9 mouse cellular contexts compared by ENCODE assay signal in the genomic region with DNA sequence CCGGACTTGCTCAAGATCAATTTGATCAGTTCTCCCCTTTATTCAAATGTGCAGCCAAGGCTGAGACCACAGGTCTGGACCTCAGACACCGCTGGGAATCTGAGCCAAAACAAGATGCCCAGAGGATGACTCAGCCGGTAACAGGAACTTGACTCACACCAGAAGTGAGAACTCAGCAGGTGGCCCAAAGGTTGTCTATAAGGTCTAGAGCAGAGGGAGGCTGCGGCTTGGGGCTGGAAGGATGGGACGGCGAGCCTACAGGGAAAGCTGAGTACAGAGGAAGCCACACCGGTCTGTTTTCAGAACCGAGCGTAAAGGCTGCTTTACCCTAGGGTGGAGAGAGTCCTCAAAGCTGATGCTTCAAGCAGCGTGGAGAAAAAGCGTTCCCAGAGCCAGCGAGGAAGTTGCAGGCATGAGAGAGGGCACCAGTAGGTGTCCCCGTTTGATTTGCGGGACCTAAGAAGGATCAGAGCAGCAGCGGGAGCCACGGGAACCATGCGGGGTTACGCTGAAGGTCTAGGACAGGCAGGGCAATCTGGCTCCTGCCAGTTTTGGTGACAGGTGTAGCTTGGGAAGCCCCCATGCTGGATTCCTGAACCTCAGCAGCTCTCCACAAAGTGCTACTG. TPM values are rescaled to one million over a fixed set of nuclear protein-coding genes. Genes with fewer than 3 reads are reported as not detected.
A peak's percentile ranks its signal among the peaks of the same experiment; 100 is the strongest.
DNase-seq lines count a peak whose midpoint lies in the region; ATAC-seq lines count a peak whose summit lies in the region.
"Had no signal": no experiment of that assay in that cellular context is flagged by ENCODE, and none has a peak within 500 bp of the region (broad histone marks: within the 10 kb centered on the region; RNA-seq: fewer than 3 reads in every experiment).

No protein-coding gene starts in this region.

- 0 out of 2 replicates have a peak, but pooled peaks cover 7% of the 10 kb centered on the region for H3K4me1 ChIP-seq in hindbrain, embryonic 14.5 days (replicated peaks; ENCODE audit: control insufficient read depth, insufficient read depth, low read length)
- H3K4me1 ChIP-seq in neural tube, embryonic 12.5 days, result peaks cover 15% of the 10 kb centered on the region

- no peak overlapping the region for H3K9ac ChIP-seq in hindbrain, embryonic 14.5 days
- H3K9ac ChIP-seq in neural tube, embryonic 12.5 days, result no peak overlapping the region
- H3K9ac ChIP-seq: liver, embryonic 14.5 days had no signal

- WGBS in hindbrain, embryonic 14.5 days, result 27% methylated on average over 18 of the region's 18 CpGs
- 23% methylated on average over 18 of the region's 18 CpGs for WGBS in neural tube, embryonic 12.5 days

- H3K9me3 ChIP-seq in hindbrain, embryonic 14.5 days (ENCODE audit: control insufficient read depth, low read length), result no peaks in the 10 kb centered on the region
- H3K9me3 ChIP-seq in neural tube, embryonic 12.5 days, result 0 out of 2 replicates have a peak, but pooled peaks cover 3% of the 10 kb centered on the region

- no peak overlapping the region for H3K4me3 ChIP-seq in hindbrain, embryonic 14.5 days (replicated peaks; ENCODE audit: low read length)
- H3K4me3 ChIP-seq in neural tube, embryonic 12.5 days, result no peak overlapping the region

- H3K36me3 ChIP-seq in hindbrain, embryonic 14.5 days (replicated peaks; ENCODE audit: control insufficient read depth, insufficient read depth), result no peaks in the 10 kb centered on the region
- no peaks in the 10 kb centered on the region for H3K36me3 ChIP-seq in neural tube, embryonic 12.5 days

- no peak for ATAC-seq in hindbrain, embryonic 14.5 days (ENCODE audit: low FRiP score)
- no peak for ATAC-seq in neural tube, embryonic 12.5 days (ENCODE audit: low FRiP score, low read depth)
- no peak for ATAC-seq in CD4-positive, CD25-positive, alpha-beta regulatory T cell, adult 4 months

- DNase-seq in gastrocnemius, postnatal 10 days, result peak; percentile 26
- no peak for DNase-seq in gastrocnemius, postnatal 4 days (ENCODE audit: low spot score in 2 of 2)
- DNase-seq in A20 (ENCODE audit: low read depth, low spot score), result peak; percentile 78
- peak; percentile 63 for DNase-seq in brain, adult 2 months (ENCODE audit: low read depth, low spot score)
- no peak for DNase-seq in hindbrain, embryonic 14.5 days (ENCODE audit: low spot score)
- DNase-seq in spleen, postnatal 10 days (ENCODE audit: low spot score in 2 of 2), result no peak

- 0 out of 2 replicates have a peak overlapping the region, but pooled peaks have one; percentile 3 for H3K4me2 ChIP-seq in hindbrain, embryonic 14.5 days (replicated peaks)
- H3K4me2 ChIP-seq in neural tube, embryonic 12.5 days (replicated peaks), result peak overlapping the region; percentile 30

- no peak overlapping the region for H3K27ac ChIP-seq in hindbrain, embryonic 14.5 days
- no peak overlapping the region for H3K27ac ChIP-seq in neural tube, embryonic 12.5 days
- H3K27ac ChIP-seq: liver, embryonic 14.5 days had no signal

- no peaks in the 10 kb centered on the region for H3K27me3 ChIP-seq in hindbrain, embryonic 14.5 days (ENCODE audit: control insufficient read depth, insufficient read depth, low read length)
- H3K27me3 ChIP-seq in neural tube, embryonic 12.5 days (replicated peaks), result no peaks in the 10 kb centered on the region

RNA-seq across cellular contexts. Expression of gene Zfp366, which starts 32.2 kb away (rescaled TPM):
- total RNA-seq in gastrocnemius, postnatal 10 days (2021), result 1 to 10 TPM; 6.1 to 6.5 TPM
- 1 to 10 TPM; 6.0 to 6.4 TPM for total RNA-seq in gastrocnemius, postnatal 4 days (2021)
- 0.78 and 1.3 TPM in 2 replicates for polyA plus RNA-seq in hindbrain, embryonic 14.5 days (2014; fragmentation: Nextera tagmentation; extraction: Ambion mirVana)
- polyA plus RNA-seq in neural tube, embryonic 12.5 days (2016; fragmentation: Nextera tagmentation; extraction: Ambion mirVana), result 0.56 and 0.57 TPM in 2 replicates
- polyA plus RNA-seq in CD4-positive, CD25-positive, alpha-beta regulatory T cell, adult 4 months (2017; shearing (Covaris generic)), result under 1 TPM in 1 of 2 experiments, not detected in 1; 0.09 TPM

Comparison
In these comparisons a context has a peak if more than half of its experiments do, and no peak if none do; other contexts are left out.
1. DNase-seq: peak in gastrocnemius, postnatal 10 days (single experiment), A20 (single experiment) and brain, adult 2 months (single experiment); none in gastrocnemius, postnatal 4 days (0 of 2), hindbrain, embryonic 14.5 days (single experiment) and spleen, postnatal 10 days (0 of 2).